Mouse (Mus musculus) lung, adult 18-20 months (tissue): Measurements from ENCODE around the gene Rfc5.
"Not testable (repeated sequence)": the region's sequence is repeated elsewhere in the genome, so short reads cannot be mapped to it uniquely, and the experiment has no call there.

Experiments
- DNase-seq, 2 experiments: peaks; one replicate each; pipeline ENCODE4 v3.0.0; 2022; ENCODE audit warnings: mixed read lengths in 2 of 2

The Rfc5 gene

GRCm38 (mm10) chr5:117388877-117389276, at the start of gene Rfc5:
TSS of gene Rfc5 (minus strand) at chr5:117389047.
- peak; percentile 94 to 97 for DNase-seq

GRCm38 (mm10) chr5:117433501-117433900, 44.7 kb upstream of the Rfc5 start:
- DNase-seq, result not testable (repeated sequence)

GRCm38 (mm10) chr5:117417442-117417841, 28.6 kb upstream of the Rfc5 start:
- peak in 1 of 2 experiments; percentile 1 for DNase-seq

- DNase-seq, result no peak
These were observed 26.4 kb upstream of the Rfc5 start for GRCm38 (mm10) chr5:117415011-117415912.

GRCm38 (mm10) chr5:117414611-117415010, 25.8 kb upstream of the Rfc5 start:
- no peak for DNase-seq

GRCm38 (mm10) chr5:117413507-117414501, 25.0 kb upstream of the Rfc5 start, which contains the start of gene Ksr2:
TSS of gene Ksr2 (plus strand) at chr5:117414000.
- DNase-seq, result peak; percentile 5 to 34

- no peak for DNase-seq
These were observed 20.5 kb upstream of the Rfc5 start for GRCm38 (mm10) chr5:117409369-117409768.

- DNase-seq, result peak; percentile 22 to 46
These were observed 19.4 kb upstream of the Rfc5 start for GRCm38 (mm10) chr5:117408216-117408615.

GRCm38 (mm10) chr5:117404671-117405070, 15.8 kb upstream of the Rfc5 start:
- not testable (repeated sequence) for DNase-seq

- no peak for DNase-seq
These were observed 14.8 kb upstream of the Rfc5 start for GRCm38 (mm10) chr5:117403609-117404008.

GRCm38 (mm10) chr5:117399281-117399680, 10.4 kb upstream of the Rfc5 start:
- DNase-seq, result no peak

- DNase-seq, result no peak
These were observed 9.2 kb upstream of the Rfc5 start for GRCm38 (mm10) chr5:117398007-117398550.

GRCm38 (mm10) chr5:117397371-117397770, 8.5 kb upstream of the Rfc5 start:
- DNase-seq, result no peak

- no peak for DNase-seq
These were observed 7.8 kb upstream of the Rfc5 start for GRCm38 (mm10) chr5:117396596-117397014.

- DNase-seq, result no peak
These were observed 7.0 kb upstream of the Rfc5 start for GRCm38 (mm10) chr5:117395834-117396233.

- no peak for DNase-seq
These were observed 2.0 kb upstream of the Rfc5 start for GRCm38 (mm10) chr5:117390895-117391294.

- DNase-seq, result peak; percentile 36 to 48
These were observed 523 bp downstream of the Rfc5 start for GRCm38 (mm10) chr5:117388296-117388751.

GRCm38 (mm10) chr5:117383198-117383597, 5.6 kb downstream of the Rfc5 start:
- no peak for DNase-seq

GRCm38 (mm10) chr5:117381785-117382184, 7.1 kb downstream of the Rfc5 start:
- DNase-seq, result no peak

- no peak for DNase-seq
These were observed 8.6 kb downstream of the Rfc5 start for GRCm38 (mm10) chr5:117380199-117380598.

- DNase-seq, result not testable (repeated sequence)
These were observed 11.1 kb downstream of the Rfc5 start for GRCm38 (mm10) chr5:117377731-117378130.

GRCm38 (mm10) chr5:117376331-117376761, 12.5 kb downstream of the Rfc5 start:
- no peak for DNase-seq
